9 mouse cellular contexts compared by ENCODE assay signal in the genomic region with DNA sequence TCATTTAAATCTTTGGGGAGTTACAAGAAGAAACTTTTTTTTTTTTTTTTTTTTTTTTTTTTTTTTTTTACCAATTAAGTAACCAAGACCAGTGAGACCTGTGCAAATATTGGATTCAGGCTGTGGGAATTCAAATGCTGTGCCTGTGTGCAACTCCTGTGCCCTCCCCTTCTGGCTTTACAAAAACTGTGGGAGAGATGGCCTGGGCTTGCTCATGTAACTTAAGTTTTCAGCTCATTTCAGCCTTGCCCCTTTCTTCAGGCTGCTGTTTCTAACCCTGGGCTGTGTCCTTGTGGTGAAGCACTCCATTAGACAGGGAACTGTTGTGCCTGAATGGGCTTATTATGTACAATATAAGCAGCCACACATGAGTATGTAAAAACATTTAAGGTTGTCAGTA. TPM values are rescaled to one million over a fixed set of nuclear protein-coding genes. Genes with fewer than 3 reads are reported as not detected.
DNase-seq lines count a peak whose midpoint lies in the region; ATAC-seq and TF ChIP-seq lines count a peak whose summit lies in the region.
"Had no signal": no experiment of that assay in that cellular context is flagged by ENCODE, and none has a peak within 500 bp of the region (broad histone marks: within the 10 kb centered on the region; RNA-seq: fewer than 3 reads in every experiment).

No protein-coding gene starts in this region.

- DNase-seq in kidney, adult 2 months = no peak
- no peak for DNase-seq in kidney, adult 18-20 months
- DNase-seq in midbrain, postnatal 0 days (ENCODE audit: low spot score) = no peak
- no peak for DNase-seq in layer of hippocampus, adult 9-10 months (ENCODE audit: low spot score)
- DNase-seq in testis, postnatal 10 days (ENCODE audit: low spot score) = no peak
- DNase-seq: gastrocnemius, postnatal 10 days had no signal

- H3K4me1 ChIP-seq in kidney, adult 2 months (ENCODE audit: control insufficient read depth, insufficient read depth, low read length) = peaks cover 3% of the 10 kb centered on the region; the same call in 1 of the 2 replicates
- H3K4me1 ChIP-seq in cortical plate, adult 2 months (ENCODE audit: control insufficient read depth, insufficient read depth, low read length) = no peaks in the 10 kb centered on the region
- peaks cover 4% of the 10 kb centered on the region; the same call in 1 of the 2 replicates for H3K4me1 ChIP-seq in hindbrain, embryonic 16.5 days (ENCODE audit: control insufficient read depth, insufficient read depth, low read depth, low read length)
- H3K4me1 ChIP-seq in midbrain, postnatal 0 days (ENCODE audit: insufficient read depth, low read length) = peaks cover 2% of the 10 kb centered on the region; the same call in 1 of the 2 replicates

- no peaks in the 10 kb centered on the region; the same call in 1 of the 2 replicates for H3K36me3 ChIP-seq in kidney, adult 2 months (ENCODE audit: control insufficient read depth, insufficient read depth, low read length)
- no peaks in the 10 kb centered on the region for H3K36me3 ChIP-seq in hindbrain, embryonic 16.5 days (ENCODE audit: control insufficient read depth, insufficient read depth, low read length)
- no peaks in the 10 kb centered on the region for H3K36me3 ChIP-seq in midbrain, postnatal 0 days (ENCODE audit: insufficient read depth, low read length)

- no peak overlapping the region for H3K27ac ChIP-seq in kidney, adult 2 months (ENCODE audit: insufficient read depth, low read depth, low read length)
- no peak overlapping the region for H3K27ac ChIP-seq in cortical plate, adult 2 months (ENCODE audit: insufficient read depth, low read length)
- no peak overlapping the region for H3K27ac ChIP-seq in hindbrain, embryonic 16.5 days (ENCODE audit: low read depth, low read length)
- H3K27ac ChIP-seq in midbrain, postnatal 0 days (ENCODE audit: low read depth, low read length) = no peak overlapping the region

- TF ChIP-seq CTCF in kidney, adult 2 months (conservative IDR thresholded peaks at IDR 0.05; ENCODE audit: insufficient read depth, insufficient read length, low read depth, low read length) = no peak
- no peak for TF ChIP-seq CTCF in cortical plate, adult 2 months (IDR thresholded peaks at IDR 0.05; ENCODE audit: extremely low read depth, insufficient read depth, low read length)
- TF ChIP-seq CTCF in midbrain, postnatal 0 days (IDR thresholded peaks at IDR 0.05) = no peak

- no peaks in the 10 kb centered on the region for H3K9me3 ChIP-seq in hindbrain, embryonic 16.5 days (ENCODE audit: control insufficient read depth, low read length)
- no peaks in the 10 kb centered on the region for H3K9me3 ChIP-seq in midbrain, postnatal 0 days (ENCODE audit: low read length)

- no peak for ATAC-seq in hindbrain, embryonic 16.5 days
- no peak for ATAC-seq in midbrain, postnatal 0 days (ENCODE audit: low FRiP score)
- no peak for ATAC-seq in cerebellum, adult (ENCODE audit: insufficient number of reproducible peaks, low FRiP score, low TSS enrichment)

- peak overlapping the region; percentile 87 for H3K4me2 ChIP-seq in hindbrain, embryonic 16.5 days (ENCODE audit: low read length)
- peak overlapping the region; percentile 94 for H3K4me2 ChIP-seq in midbrain, postnatal 0 days (ENCODE audit: low read depth, low read length, poor library complexity, severe bottlenecking)

- H3K9ac ChIP-seq in hindbrain, embryonic 16.5 days (ENCODE audit: low read depth, low read length) = no peak overlapping the region
- H3K9ac ChIP-seq in midbrain, postnatal 0 days (replicated peaks; ENCODE audit: low read length, poor library complexity, severe bottlenecking) = no peak overlapping the region

- TF ChIP-seq POLR2A in kidney, adult 2 months (IDR thresholded peaks at IDR 0.05; ENCODE audit: low read depth, low read length) = no peak
- TF ChIP-seq POLR2A in cortical plate, adult 2 months (IDR thresholded peaks at IDR 0.05; ENCODE audit: extremely low read depth, insufficient read depth, low read length) = no peak

- H3K4me3 ChIP-seq in kidney, adult 2 months (ENCODE audit: insufficient read depth, low read depth, low read length) = peak overlapping the region; percentile 71; the same call in 1 of the 2 replicates
- H3K4me3 ChIP-seq in cortical plate, adult 2 months (ENCODE audit: insufficient read depth, low read length) = peak overlapping the region; percentile 42; the same call in 1 of the 2 replicates
- H3K4me3 ChIP-seq in hindbrain, embryonic 16.5 days (ENCODE audit: low read length) = peak overlapping the region; percentile 68
- H3K4me3 ChIP-seq in midbrain, postnatal 0 days (ENCODE audit: low read depth, low read length) = peak overlapping the region; percentile 66

- H3K27me3 ChIP-seq in kidney, adult 2 months (replicated peaks; ENCODE audit: control insufficient read depth, insufficient read depth, low read length) = no peaks in the 10 kb centered on the region
- H3K27me3 ChIP-seq in hindbrain, embryonic 16.5 days (replicated peaks; ENCODE audit: control insufficient read depth, insufficient read depth, low read length) = no peaks in the 10 kb centered on the region
- H3K27me3 ChIP-seq in midbrain, postnatal 0 days (ENCODE audit: insufficient read depth, low read length) = 0 out of 2 replicates have a peak, but pooled peaks cover 3% of the 10 kb centered on the region

RNA-seq across cellular contexts. Expression of a gene that starts 1.0 kb away (rescaled TPM):
- 50.4 TPM in 2 replicates for polyA plus RNA-seq in kidney, adult 2 months (2012; rRNA removed)
- 27.9 and 31.8 TPM in 2 replicates for polyA plus RNA-seq in cortical plate, adult 2 months (2012; rRNA removed)
- 41.8 and 48.3 TPM in 2 replicates for polyA plus RNA-seq in hindbrain, embryonic 16.5 days (2015; fragmentation: Nextera tagmentation; extraction: Ambion mirVana)
- 44.8 and 46.5 TPM in 2 replicates for total RNA-seq in midbrain, postnatal 0 days (2014; rRNA removed)
- 31.9 and 36.7 TPM in 2 replicates for polyA plus RNA-seq in midbrain, postnatal 0 days (2015; fragmentation: Nextera tagmentation; extraction: Ambion mirVana)

RNA-seq across cellular contexts. Expression of a gene that starts 35.2 kb away (rescaled TPM):
- polyA plus RNA-seq in kidney, adult 2 months (2012; rRNA removed) = 7.2 and 9.2 TPM in 2 replicates
- polyA plus RNA-seq in cortical plate, adult 2 months (2012; rRNA removed) = 30.5 and 34.0 TPM in 2 replicates
- polyA plus RNA-seq in hindbrain, embryonic 16.5 days (2015; fragmentation: Nextera tagmentation; extraction: Ambion mirVana) = 24.7 and 27.2 TPM in 2 replicates
- 36.9 and 50.1 TPM in 2 replicates for total RNA-seq in midbrain, postnatal 0 days (2014; rRNA removed)
- 15.9 and 18.4 TPM in 2 replicates for polyA plus RNA-seq in midbrain, postnatal 0 days (2015; fragmentation: Nextera tagmentation; extraction: Ambion mirVana)
